Mouse (Mus musculus) left cerebral cortex, postnatal 36 days (tissue): ENCODE data around the gene Crybb1. TPM values are rescaled to one million over a fixed set of nuclear protein-coding genes. Genes with fewer than 3 reads are reported as not detected.

Experiments
- DNase-seq, 2 experiments: peaks; one replicate each; pipeline ENCODE4 v3.0.0; 2021 to 2022; ENCODE audit warnings: low spot score in 2 of 2, mixed read lengths in 1 of 2
- intact Hi-C: fragments of 180-260 bp; cut with DNase I; formaldehyde crosslinking; loops from one replicate; pipeline ENCODE4 v1.15.1; 2025
- total RNA-seq, 2 experiments: library from RNA; stranded (reverse); gene quantifications; 2 replicates each; pipeline ENCODE4 v1.2.3; 2021

Gene Crybb1
- total RNA-seq, 2 experiments from 2014 or later: 7.1 to 10.0 TPM

DNA sequence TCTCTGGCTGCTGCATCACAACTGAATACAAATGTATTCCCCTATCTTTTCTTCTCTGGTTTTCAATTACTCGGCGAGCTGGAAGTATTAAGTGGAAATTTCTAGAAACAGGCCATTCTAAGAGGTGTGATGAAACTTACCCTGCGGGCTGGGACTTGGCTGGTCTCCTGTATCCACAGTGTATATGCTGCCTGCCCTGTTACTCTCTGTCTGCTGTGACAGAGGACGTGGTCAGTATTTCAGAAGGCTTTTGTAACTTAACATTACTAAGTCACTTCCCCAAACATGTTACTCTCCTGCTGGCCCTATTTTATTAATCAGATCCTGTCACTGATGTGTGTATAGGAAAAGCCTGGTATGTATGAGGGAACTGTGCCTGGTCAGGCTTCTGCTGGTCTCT is 26.1 kb downstream of the Crybb1 start:
- intact Hi-C loops: loop anchor here (2.0 kb wide), 1 partner anchor 41 kb away; no protein-coding TSS in a partner anchor
- no peak for DNase-seq

DNA sequence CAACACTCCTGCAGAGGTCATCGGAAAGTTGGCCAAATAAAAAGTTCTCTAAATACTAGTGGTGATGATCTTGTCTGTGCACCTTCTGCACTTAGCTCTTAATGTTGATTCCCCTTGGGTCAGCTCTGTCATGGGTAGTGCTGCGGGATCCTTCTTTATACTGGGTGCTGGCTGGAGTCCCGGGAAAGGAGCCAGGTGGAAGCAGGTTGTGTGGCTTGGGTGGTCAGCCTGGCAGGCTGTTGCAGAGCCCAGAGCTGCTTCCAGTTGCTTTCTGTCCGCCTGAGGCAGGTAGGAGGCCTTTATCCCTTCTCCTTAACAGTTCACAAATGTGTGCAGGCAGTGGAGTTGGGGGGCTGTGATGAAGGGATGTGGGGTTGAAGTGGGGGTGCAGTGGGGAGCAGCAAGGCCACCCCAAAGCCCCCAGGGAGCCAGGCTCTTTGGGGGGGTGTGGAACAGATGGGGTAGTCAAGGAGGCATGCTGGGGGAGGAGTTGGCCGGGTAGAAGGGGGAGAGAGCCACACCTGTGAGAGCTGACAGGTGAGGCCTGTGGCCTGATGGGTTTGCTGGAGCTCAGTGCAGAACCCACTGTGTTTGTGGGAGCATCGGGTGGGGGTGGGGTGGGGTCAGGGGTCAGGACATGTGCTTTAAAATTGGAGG is 26.6 kb downstream of the Crybb1 start:
- intact Hi-C loops: no loop called here
- DNase-seq: no peak

DNA sequence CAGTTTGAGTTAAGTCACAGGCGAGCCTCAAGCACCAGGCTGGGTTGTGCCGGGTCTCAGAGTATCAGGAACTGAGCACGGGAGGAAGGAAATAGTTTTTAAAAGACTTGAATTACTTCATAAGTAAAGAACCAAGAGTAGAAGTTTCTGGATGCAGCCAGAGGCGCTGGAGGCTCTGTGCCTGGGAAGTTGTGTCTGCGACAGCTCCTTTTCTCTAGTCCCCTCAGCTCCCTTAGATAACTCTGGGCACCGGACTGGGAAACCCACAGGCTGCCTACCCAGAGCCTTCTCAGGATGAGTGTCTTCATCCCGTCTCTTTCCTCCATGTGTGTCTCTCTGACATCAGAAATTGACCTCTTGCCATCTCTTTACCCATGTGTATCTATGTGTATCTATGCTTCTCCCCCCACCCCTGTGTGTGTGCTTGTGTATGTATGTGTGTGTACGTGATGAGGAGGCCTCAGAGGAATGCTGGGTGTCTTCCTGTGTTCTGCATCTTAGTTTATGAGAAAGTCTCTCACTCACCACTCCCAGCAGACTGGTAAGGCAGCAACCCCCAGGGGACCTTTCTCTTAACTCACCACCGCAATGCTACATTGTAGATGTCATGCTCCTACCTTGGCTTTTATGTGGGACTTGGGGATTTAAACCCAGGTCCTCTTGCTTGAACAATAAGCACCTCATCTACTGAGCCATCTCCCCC is 27.3 kb downstream of the Crybb1 start:
- no peak for DNase-seq
- intact Hi-C loops: no loop called here

DNA sequence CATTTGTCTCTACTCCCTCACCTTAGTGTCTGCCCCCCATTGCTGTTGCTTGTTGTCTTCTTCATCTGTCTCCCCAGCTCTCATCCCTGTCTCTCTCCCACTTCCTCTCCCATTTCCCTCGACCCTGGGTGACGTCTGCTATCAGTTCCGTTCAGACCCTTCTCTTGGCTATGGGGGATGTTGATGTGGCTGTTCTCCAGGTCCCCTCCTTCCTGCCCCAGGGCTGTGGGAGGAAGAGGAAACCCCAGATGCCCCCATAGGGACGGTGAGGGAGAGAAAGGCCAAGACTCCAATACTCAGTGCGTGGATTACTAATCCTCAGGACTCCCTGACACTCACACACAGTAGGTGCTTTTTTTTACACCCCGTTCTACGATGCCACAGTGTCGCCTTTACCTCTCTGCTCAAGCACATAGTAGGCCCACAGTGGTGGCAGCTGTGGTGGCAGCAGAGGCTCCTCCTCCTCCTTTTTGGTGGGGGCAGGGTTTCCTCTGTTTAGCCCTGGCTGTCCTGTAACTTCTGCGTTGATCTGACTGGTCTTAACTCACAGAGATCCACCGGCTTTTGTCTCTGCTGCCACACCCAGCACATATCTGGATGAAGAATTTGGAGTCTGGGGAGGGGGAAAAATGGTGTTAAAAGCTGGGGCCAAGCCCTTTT is 28.1 kb downstream of the Crybb1 start:
- intact Hi-C loops: no loop called here

DNA sequence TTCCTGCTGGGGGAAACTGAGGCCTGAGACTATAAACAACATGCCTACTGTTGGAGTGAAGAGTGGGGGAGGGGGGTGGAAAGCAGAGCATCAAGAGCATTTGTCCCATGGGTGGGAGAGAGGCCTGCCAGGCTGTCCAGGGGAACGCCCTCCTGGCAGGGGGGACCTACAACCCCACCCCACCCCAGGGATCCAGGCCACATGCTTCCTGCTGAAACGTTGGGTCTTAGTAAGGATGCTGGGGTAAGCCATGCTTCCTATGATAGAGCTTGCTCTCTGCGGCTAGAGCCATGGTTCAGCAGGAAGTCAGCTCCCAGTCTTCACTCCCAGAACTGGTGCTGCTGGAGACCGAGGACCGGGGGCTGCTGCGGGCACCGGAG is 28.6 kb downstream of the Crybb1 start:
- intact Hi-C loops: no loop called here
- DNase-seq: no peak

More for the DNA sequence above, 28.1 kb downstream of the Crybb1 start:
- DNase-seq: no peak

DNA sequence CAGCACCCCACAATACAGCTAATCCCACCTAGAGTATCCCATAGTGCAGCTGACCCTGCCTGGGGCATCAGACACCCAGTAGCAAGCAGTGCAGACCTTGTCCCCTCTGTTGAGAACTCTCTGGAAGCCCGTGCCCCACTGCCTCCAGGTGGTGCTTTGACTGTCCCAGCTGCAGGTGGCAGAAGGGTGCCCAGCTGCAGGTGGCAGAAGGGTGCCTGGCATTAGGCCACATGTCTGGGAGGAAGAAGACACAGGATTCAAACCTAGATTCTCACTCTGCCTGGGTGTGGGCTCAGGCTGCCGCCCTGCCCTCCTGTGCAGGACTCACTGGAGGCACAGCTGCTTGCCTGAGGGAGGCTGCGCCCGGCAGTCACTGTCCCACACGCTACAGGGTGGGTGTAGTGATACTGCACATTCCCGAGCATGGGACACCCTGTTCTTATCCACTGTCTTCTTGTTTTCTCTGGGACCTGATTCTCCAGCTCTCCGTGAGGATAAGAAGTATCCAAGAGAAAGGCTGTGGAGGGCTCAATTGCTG is 30.0 kb downstream of the Crybb1 start:
- no peak for DNase-seq
- intact Hi-C loops: no loop called here

DNA sequence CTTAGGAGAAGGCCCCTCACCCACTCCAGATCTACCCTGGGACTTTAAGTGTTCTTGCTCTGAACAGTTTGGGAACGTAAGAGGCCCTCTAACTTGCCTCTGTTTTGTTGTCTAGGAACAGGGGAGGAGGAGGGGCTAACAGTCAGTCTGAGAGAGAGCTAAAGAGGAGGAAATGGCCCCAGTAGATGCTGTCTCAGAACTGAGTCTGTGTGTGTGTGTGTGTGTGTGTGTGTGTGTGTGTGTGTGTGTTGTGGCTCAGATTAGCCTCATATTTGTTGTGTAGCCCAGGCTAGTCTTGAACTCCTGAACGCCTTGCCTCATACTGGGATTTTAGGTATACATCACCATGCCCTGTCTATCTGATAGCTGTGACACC is 31.0 kb downstream of the Crybb1 start:
- no peak for DNase-seq
- intact Hi-C loops: no loop called here

DNA sequence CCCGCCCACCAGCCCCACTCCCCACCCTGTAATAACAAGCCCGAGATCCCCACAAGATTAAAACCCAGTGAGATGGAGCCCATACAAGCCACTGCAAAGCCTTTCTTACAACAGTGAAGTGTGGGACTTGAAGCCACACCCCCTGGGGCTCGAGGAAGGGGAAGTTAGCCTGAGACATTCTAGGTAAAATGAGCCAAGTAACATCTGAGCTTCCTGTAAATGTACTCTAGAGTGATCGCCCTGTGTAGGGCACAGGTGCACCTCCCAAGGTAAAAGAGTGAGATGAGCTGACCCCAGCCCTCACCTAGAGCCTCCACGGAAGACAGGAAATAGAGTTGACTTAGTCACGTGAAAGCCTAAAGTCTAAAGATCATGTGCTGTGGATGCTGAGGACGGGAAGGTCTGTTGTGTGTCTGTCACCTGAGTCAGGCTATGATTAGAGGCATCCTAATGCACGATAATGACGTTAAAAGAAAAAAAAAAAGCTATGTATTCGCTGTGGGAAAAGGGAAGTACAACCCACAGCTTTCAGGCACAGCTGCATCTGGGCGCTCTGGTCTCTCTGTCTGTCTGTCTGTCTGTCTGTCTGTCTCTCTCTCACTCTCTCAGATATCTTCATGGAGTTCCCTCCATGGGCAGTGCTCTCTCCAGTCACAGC is 31.5 kb downstream of the Crybb1 start:
- no peak for DNase-seq
- intact Hi-C loops: no loop called here

DNA sequence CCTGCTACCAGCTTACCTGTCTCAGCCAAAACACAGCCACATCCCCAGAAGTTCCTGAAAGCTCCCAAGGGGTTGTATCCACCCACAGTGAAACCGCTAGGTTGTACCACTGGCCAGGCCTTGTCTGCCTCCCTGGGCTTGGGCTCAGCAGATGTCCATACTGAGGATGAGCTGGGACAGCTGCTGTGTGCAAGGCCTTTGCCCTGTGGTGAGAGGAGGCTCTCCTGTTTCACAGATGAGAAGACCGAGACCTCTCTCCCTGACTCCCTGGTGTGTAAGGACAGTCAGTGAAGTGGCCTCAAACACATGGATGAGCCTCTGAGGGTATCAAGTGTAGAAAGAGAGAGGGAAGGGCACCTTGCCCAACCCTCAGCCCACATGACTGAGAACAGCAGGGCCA is 32.0 kb downstream of the Crybb1 start:
- intact Hi-C loops: no loop called here
- DNase-seq: no peak

DNA sequence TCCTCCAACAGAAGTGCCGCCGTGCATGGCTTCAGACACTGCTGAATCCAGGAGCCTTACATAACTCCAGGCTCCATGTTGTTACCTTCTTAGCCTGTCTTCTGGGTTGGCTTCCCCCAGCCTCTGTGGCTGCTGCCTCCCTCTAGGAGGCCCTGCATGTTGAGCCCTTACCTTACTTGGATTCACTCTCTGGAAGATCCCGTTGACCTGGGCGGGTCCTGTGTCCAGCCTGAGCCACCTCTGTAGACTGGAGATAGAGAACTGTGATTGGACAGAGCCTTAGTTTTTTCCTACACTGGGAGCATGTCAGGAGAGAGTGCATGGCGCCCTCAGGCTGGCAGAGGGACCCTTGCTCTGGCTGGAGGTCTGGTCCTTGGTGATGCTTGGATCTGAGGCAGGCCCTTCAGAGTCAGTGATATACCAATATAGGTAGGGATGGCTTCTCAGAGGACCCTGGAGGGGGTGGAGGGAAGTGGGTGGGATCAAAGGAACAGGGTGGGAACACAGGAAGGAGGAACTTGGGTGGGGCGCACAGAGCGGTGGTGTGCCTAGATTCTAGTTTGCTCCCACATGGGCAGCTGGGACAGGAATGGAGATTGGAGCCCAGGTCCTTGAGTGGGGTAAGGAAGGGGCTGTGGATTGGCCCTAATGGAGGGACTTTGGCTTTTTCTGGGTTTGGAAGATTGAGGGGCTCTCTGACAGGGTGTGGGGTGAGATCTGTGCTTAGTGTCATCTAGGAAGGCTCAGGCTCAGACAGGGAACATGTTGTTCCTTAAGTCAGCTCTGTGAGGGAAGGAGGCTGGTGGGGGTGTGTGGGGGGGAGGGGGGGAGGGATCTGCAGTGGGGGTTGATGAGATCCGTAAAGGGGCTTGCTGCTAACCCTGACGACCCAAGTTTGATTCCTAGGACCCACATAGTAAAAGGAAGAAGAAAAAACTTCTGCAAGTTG is 32.9 kb downstream of the Crybb1 start:
- intact Hi-C loops: no loop called here

DNA sequence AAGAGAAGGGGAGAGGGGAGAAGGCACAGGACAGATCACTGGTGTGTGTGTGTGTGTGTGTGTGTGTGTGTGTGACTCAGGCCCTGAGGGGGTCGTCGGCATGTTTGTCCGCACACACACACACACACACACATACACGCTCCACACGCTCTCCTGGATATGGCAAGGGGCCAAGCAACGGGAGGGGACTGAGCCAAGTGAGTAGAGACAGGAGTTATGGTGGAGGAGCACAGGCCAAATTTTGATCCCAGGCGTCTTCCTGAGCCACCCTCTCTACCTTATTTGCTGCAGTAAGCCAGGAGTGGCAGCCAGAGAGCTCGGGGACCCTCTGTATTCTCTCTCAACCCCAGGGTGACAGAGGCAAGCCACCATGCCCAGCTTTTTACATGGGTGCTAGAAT is 33.6 kb downstream of the Crybb1 start:
- intact Hi-C loops: no loop called here
- DNase-seq: no peak

More for the DNA sequence above, 32.9 kb downstream of the Crybb1 start:
- DNase-seq: no peak

DNA sequence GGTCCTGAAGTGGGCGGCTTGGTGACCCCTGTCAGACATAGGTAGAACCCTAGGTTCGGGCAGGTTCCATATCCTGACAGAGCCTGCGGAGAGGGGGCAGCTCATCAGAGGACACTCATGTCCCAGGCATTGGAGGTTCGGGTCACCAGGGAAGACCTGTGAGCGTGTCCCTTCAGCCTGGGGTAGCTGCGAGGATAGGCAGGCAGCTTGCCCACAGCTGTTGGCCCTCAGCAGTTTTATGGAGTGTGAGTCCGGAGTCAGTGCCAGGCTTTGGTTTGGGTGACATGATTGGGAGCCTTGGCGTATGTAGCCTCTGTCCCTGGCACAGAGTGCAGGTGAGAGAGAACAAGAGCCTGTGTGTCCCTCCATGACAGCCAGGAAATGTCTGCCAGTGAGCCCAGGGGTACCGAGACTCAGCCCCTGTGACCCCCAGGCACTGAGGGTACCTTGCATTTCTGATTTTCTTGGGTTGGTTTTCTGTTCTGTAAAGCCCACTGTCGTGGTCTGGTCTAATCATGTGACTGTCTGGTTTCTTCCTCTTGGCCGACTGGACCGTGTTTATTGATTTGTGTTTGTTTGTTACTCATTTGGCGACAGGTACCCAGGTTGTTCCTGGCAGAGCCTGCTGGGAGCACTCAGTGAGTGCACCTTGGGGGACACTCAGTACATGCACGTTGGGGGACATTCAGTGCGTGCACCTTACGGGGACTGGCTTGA is 34.4 kb downstream of the Crybb1 start:
- intact Hi-C loops: no loop called here
- no peak for DNase-seq

DNA sequence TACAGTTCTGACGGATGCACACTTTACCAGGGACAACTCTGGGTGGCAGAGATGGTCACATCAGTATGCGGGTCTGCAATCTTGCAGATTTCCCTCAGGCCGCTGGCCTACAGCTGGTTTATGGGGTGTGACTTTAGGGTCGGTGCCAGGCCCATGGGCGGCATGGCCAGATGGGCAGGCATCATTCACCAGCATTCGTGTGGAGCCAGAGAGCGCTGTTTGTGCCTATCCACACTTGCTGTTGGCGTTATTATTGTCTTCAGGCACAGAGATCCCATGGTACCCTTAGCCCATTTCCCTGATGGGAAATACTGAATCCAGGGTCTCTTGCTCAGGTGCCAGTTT is 34.9 kb downstream of the Crybb1 start:
- DNase-seq: no peak
- intact Hi-C loops: no loop called here

DNA sequence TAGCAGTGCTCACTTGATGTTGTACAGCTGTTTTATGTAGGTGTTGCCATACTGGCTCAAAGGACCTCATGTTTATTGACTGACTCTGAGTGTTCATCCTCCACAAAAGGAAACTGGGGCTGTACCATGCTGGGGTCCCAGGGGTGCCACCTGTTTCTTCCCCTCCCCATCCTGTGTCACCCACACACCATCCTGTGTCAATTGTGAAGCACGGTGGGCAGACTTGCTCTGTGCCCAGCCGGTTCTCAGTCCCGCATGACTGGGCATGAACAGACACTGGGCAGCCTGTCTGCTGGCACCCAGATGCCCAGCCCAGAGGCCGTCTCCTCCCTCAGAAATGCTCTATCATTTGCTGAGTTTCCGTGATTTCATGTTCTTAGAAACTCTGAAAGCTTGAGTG is 36.3 kb downstream of the Crybb1 start:
- intact Hi-C loops: no loop called here
- DNase-seq: no peak

DNA sequence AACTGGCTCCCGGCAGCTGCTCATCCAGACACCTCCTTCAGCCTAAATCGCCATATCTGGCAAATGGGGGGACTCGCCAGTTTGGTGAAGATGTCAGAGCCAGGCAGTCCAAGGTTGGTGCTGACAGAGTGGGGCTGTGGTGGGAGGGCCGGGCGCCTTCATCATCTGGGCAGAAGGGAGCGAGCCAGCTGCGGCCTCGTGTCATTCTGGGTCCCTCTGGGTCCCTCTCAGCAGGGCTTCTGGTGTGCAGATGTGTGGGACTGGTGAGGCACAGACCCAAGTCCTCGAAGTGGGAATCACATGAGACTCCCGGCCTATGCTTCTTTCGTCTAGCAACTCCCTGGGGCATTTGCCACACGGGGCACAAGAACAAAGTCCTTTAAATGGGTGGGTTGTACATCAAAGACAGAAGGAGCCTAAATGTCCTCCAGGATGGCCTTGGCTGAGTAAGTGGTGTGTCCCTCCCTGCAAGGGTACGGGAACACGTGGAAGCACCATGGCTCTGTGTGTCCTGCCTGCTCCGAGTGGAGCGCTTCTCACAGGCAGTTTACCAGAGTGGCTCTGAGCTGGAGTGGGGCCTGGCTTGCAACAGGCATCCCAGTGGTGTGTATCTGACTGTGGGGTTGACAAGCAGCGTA is 36.8 kb downstream of the Crybb1 start:
- intact Hi-C loops: no loop called here
- no peak for DNase-seq

DNA sequence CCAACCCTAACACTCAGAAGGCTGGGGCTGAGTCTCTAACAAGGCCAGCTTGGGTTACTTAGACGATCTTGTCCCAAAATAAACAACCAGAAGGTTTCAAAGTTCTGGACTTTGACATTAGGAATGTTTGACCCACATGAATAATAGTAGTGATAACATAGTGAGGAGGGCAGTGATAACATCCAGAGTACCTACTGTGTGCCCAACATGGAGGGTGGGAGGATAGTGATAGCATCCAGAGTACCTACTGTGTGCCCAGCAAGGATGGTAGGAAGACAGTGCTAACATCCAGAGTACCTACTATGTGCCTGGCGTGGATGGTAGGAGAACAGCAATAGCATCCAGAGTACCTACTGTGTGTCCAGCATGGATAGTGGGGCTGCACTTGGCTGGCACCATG is 38.2 kb downstream of the Crybb1 start:
- intact Hi-C loops: no loop called here
- no peak for DNase-seq

DNA sequence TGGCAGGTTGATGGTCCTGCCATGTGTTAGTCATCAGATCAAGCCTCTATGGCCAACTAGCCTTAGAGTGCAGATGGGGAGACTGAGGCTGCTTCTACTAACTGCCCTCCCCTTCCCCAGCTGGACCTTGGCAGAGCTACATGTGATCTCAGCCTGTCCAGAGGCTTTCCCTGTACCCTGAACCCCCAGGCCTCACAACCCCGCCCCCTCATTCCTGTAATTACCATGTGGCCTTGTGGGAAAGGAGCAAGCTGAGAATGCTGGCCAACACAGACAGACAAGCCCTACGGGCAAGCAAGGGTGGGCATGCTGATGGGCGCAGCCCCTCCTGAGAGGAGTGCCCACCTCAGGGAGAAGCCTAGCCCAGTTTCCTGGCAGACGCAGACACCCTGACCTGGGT is 39.1 kb downstream of the Crybb1 start:
- no peak for DNase-seq
- intact Hi-C loops: no loop called here

DNA sequence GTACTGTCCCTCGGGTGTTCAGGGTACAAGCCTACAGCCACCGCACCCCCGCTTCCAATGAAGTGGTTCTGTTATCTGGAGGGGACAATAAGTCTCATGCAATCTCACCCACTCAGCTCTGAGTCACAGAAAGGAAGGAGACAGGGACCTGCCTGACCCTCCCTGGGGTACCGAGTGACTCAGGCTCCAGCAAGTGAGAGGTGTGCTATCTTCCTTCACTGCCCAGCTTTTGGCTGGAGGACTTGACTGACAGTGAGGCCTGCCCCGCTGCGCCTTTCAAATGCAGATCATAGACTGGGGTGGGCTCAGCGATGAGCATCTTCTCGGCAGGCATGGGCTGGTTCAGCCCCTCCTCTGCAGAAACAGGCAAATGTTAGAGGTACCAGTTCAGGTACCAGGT is 39.5 kb downstream of the Crybb1 start:
- intact Hi-C loops: no loop called here
- DNase-seq: no peak
